Mouse (Mus musculus) heart, postnatal 4 days (tissue): ENCODE measurements at regions not wholly inside any gene's neighbourhood (a gene's known extent, or its start where the extent isn't known, plus 50 kb on each side); places are given as distances from the start of the nearest gene placed in this dataset.

Experiments
- DNase-seq: peaks from one replicate; pipeline ENCODE4 v3.0.0; 2021

- peak; percentile 33 for DNase-seq
Measured at GRCm38 (mm10) chr7:55710872-55711558, 57.0 kb upstream of the Siglech start.
